Mouse (Mus musculus): ENCODE results near the gene Atp6v1g1.
A peak's percentile ranks its signal among the peaks of the same experiment; 100 is the strongest.

The Atp6v1g1 gene

GRCm38 (mm10) chr4:63585216-63585615, 40.6 kb downstream of the Atp6v1g1 start:
- DNase-seq = peak; percentile 27 to 42

GRCm38 (mm10) chr4:63586240-63586639, 41.7 kb downstream of the Atp6v1g1 start:
- no peak for DNase-seq

GRCm38 (mm10) chr4:63589987-63590386, 45.4 kb downstream of the Atp6v1g1 start:
- no peak for DNase-seq

- no peak for DNase-seq
Measured at GRCm38 (mm10) chr4:63590538-63590937, 46.0 kb downstream of the Atp6v1g1 start.

- DNase-seq = peak; percentile 37 to 52
Measured at GRCm38 (mm10) chr4:63594459-63595110, 50.0 kb downstream of the Atp6v1g1 start.

GRCm38 (mm10) chr4:63595259-63595658, 50.7 kb downstream of the Atp6v1g1 start:
- no peak for DNase-seq

GRCm38 (mm10) chr4:63596010-63596409, 51.4 kb downstream of the Atp6v1g1 start:
- no peak for DNase-seq
